Mouse (Mus musculus) thymus, postnatal 25 days (tissue): ENCODE results near the gene Ap2a1.
A peak's percentile ranks its signal among the peaks of the same experiment; 100 is the strongest.

Experiments
- DNase-seq: peaks from one replicate; pipeline ENCODE4 v3.0.0; 2022

The Ap2a1 gene

GRCm38 (mm10) chr7:44863210-44863609, 66.1 kb downstream of the Ap2a1 start:
- no peak for DNase-seq

GRCm38 (mm10) chr7:44862434-44862833, 66.9 kb downstream of the Ap2a1 start:
- DNase-seq = no peak

- no peak for DNase-seq
Measured at GRCm38 (mm10) chr7:44861429-44861816, 67.9 kb downstream of the Ap2a1 start.

- DNase-seq = peak; percentile 68
Measured at GRCm38 (mm10) chr7:44860576-44861428, 68.5 kb downstream of the Ap2a1 start.

- no peak for DNase-seq
Measured at GRCm38 (mm10) chr7:44859896-44860295, 69.4 kb downstream of the Ap2a1 start.

- no peak for DNase-seq
Measured at GRCm38 (mm10) chr7:44857905-44858304, 71.4 kb downstream of the Ap2a1 start.

GRCm38 (mm10) chr7:44857042-44857552, 72.2 kb downstream of the Ap2a1 start, which contains the start of gene Pnkp:
Gene Pnkp (plus strand): TSS chr7:44857139.
- peak; percentile 87 for DNase-seq

GRCm38 (mm10) chr7:44856265-44856916, 72.9 kb downstream of the Ap2a1 start:
- DNase-seq = peak; percentile 55

GRCm38 (mm10) chr7:44855036-44855435, 74.3 kb downstream of the Ap2a1 start:
- DNase-seq = peak; percentile 40

GRCm38 (mm10) chr7:44854356-44855031, 74.8 kb downstream of the Ap2a1 start:
- DNase-seq = peak; percentile 87

- no peak for DNase-seq
Measured at GRCm38 (mm10) chr7:44853596-44854355, 75.5 kb downstream of the Ap2a1 start.

GRCm38 (mm10) chr7:44853065-44853464, 76.2 kb downstream of the Ap2a1 start:
- no peak for DNase-seq

GRCm38 (mm10) chr7:44852259-44853027, 76.9 kb downstream of the Ap2a1 start:
- no peak for DNase-seq

GRCm38 (mm10) chr7:44851625-44852234, 77.6 kb downstream of the Ap2a1 start:
- no peak for DNase-seq

GRCm38 (mm10) chr7:44850789-44851624, 78.3 kb downstream of the Ap2a1 start:
- DNase-seq = no peak
